Comparison of ENCODE assay signal across 8 mouse cellular contexts in genomic region chr2:180839126-180839525, GRCm38 (mm10).
"Had no signal": no experiment of that assay in that cellular context is flagged by ENCODE, and none has a peak within 500 bp of the region (broad histone marks: within the 10 kb centered on the region; RNA-seq: fewer than 3 reads in every experiment).

No protein-coding gene starts in this region.

- DNase-seq: lung, adult 18-20 months; lung, embryonic 14.5 days; lung, postnatal 10 days; lung, postnatal 4 days; right cerebral cortex, postnatal 14 days; thymus, adult 2 months; thymus, postnatal 25 days; thymus, postnatal 4 days had no signal
